Mouse (Mus musculus): Measurements from ENCODE around the gene Ptpn1.

Gene Ptpn1

DNA sequence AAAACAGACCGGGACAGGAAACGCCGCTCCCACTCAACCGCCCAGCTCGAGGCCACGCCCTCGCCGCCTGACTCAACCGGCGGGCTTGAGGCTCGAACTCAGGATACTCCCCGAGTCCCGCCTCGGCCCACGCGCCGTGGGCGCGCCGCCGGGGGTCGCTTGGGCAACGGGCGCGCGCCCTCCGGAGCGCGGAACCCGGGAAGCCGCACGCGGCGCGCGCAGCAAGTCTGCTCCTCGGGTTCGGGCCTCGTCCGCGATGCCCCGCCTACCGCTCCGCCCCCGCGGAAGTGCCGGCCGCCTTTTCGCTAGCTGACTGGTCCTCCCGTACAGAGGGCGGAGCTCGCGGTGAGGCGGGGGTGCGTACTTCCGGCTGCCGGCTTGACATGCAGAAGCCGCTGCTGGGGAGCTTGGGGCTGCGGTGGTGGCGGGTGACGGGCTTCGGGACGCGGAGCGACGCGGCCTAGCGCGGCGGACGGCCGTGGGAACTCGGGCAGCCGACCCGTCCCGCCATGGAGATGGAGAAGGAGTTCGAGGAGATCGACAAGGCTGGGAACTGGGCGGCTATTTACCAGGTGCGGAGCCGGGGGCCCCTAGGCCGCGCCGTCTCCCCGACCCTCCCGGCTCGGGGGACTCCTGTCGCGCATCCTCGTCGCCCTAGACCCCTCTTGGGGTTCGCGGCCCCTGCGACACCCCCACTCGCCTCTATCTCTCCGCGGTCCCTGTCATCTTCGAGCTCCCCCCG is at the start of gene Ptpn1:
Gene Ptpn1, plus strand, starts transcription at position 73 of the 742 bp plus-strand sequence.
- DNase-seq: peak; percentile 100

- no peak for DNase-seq
Observed at GRCm38 (mm10) chr2:167886485-167886884, 45.4 kb upstream of the Ptpn1 start.

DNA sequence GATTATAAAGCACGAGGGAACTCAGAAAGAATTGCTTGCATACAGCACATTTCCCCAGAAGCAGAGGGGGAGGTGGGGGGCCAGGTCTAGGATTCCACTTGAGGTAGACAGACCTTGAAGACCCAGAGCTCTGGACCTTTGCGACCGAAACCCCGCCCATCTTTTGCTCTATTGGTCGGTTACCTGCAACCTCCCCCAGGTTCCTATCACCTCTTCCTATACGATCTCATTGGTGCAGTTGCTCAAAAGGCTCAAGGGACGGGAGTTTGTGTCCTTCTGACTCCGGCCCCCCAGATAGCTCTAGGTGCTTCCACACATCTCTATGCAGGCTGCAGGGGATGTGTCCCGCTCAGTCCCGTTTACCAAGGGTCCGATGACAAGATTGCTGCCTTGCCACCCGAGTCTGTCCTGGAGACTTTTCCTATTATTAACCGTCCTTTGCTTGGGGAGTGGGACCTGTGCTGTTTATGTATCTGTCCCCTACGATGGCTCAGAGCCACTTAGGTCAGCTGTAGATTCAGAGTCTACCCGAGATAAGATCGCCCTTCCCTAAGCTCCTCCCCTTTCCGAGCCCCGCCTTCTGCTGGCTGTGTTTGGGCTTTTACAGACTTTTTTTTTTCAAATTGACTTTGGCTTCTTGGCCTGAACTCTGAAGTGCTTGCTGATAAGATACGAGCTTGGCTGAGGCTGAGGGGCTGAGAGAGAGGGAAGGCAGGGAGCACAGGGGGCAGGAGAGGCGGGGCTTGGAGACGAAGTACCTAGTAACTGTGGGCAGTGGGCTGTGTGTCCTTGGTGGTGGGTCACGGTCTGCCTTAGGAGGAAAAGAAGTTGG is 44.1 kb upstream of the Ptpn1 start:
- peak; percentile 87 for DNase-seq

- no peak for DNase-seq
Observed at GRCm38 (mm10) chr2:167888834-167889233, 43.0 kb upstream of the Ptpn1 start.

DNA sequence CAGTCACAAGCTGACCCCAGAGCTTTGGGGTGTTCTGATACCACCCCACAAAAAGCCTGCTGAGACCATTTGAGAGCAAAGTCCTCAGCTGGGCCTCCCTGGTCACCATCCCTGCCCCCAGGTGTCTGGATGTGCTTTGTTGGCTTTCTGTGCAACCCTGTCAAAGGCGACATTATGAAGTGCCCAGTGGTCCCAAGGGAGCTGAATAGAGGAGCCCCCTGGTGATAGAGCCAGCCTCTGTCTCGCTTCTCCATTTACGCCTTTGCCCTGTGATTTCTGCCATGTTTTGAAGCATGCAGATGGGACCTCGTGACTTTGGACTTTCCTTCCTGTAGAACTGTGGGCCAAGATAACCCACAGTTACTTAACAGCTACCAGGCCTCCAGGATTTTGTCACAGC is 42.0 kb upstream of the Ptpn1 start:
- no peak for DNase-seq

- DNase-seq: peak; percentile 83
Observed at GRCm38 (mm10) chr2:167891908-167892307, 39.9 kb upstream of the Ptpn1 start.

DNA sequence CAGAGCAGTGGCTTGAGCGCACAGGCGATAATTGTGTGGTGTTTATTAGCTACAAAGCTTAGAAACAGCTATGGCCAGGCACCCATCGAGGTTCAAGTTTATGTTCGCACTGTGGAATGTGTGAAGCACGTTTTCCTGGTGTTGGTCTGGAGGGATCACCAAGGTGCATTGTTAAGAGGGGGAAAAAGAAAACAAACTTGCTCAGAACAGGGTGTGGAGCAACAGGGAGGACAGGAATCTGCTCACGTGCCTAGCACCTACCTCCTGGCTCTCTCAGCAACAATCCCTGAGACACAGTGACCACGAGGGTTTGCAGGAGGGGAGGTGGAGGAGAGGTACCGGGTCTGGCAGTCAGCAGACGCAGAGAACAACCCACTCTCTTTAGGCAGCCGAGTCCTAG is 38.2 kb upstream of the Ptpn1 start:
- no peak for DNase-seq

- DNase-seq: peak; percentile 89
Observed at GRCm38 (mm10) chr2:167894948-167895372, 36.9 kb upstream of the Ptpn1 start.

- DNase-seq: no peak
Observed at GRCm38 (mm10) chr2:167897896-167898295, 34.0 kb upstream of the Ptpn1 start.

- DNase-seq: no peak
Observed at GRCm38 (mm10) chr2:167899989-167900421, 31.9 kb upstream of the Ptpn1 start.

- DNase-seq: no peak
Observed at GRCm38 (mm10) chr2:167902116-167902703, 29.6 kb upstream of the Ptpn1 start.

DNA sequence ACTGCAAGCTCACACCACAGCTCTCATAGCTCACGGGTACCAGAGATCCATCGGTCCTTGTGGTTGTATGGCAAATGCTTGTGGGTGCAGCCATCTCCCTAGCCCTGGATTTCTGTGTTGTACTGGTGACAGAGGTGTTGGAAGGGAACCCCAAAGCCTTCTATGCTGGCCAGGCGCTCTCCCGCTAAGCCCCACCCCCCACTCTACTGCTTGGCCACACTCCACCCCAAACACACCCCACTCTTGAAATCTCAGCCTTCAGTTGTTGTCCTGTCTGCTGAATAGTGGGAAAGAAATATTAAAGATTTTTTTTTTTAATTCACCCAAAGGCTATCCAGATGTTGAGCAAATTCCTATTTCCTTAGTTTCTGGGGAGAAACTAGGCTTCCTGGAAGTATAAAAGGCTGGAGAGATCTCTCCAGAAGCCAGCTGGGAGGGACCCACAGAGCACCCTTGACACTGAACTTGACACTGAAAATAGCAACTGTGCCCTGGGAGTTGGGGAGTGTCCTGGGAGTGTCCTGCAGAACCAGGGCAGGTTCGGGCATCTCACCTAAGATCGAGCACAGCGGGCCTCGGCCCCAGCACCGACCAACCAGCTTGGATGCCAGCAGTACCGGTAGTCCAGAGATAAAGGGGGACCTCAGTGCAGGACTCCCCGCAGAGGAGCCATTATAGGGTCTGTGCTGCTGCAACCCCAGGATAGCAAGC is 28.5 kb upstream of the Ptpn1 start:
- no peak for DNase-seq

- DNase-seq: no peak
Observed at GRCm38 (mm10) chr2:167904621-167905367, 27.1 kb upstream of the Ptpn1 start.

DNA sequence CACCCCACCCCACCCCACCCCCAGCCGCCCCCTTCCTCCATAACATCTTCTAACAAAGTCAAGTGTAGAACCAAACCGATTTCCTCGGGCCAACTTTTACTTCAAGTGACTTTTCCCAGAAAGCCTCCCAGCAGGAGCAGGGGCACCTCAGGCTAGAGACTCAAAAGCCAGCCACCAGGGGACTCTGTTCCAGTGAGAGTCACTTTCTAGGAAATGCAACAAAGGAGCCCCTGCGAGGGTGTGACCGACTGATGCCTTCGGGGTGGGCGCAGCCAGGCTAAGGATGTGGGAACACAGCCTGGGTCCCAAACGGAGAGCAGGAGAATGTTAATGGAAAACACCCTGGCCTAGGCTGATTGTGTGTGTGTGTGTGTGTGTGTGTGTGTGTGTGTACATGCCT is 26.3 kb upstream of the Ptpn1 start:
- DNase-seq: no peak

GRCm38 (mm10) chr2:167906729-167907128 is 25.1 kb upstream of the Ptpn1 start:
- no peak for DNase-seq

DNA sequence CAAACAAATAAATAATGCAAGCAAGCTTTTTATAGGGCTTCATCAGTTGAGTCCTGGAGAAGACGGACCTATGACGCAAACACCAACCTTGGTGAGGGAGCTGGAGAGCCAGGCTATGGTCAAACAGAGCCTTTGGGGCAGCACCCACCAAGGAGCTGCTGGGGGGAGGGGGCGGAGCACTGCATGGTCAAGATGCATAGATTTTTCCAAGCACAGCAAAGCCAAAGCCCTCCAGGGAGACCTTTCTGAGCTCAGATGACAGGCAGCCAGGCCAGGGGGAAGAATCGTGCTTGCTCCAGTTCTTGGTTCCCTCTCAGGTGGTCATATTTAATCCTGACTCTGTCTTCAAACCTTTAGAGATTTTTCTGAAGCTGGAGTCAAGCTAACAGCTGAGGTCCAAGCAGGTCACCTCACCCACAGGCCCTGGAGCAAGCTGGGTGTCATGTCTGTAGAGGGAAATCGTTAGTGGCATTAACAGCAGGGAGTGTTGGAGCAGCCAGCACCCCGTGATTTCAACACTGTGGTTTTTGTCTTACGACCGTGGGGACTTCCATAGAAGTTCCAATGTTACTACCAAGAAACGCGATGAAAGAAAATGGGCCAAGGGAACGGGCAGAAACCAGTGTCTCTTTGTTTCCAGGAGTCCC is 22.2 kb upstream of the Ptpn1 start:
- DNase-seq: no peak

- no peak for DNase-seq
Observed at GRCm38 (mm10) chr2:167910178-167910540, 21.7 kb upstream of the Ptpn1 start.

DNA sequence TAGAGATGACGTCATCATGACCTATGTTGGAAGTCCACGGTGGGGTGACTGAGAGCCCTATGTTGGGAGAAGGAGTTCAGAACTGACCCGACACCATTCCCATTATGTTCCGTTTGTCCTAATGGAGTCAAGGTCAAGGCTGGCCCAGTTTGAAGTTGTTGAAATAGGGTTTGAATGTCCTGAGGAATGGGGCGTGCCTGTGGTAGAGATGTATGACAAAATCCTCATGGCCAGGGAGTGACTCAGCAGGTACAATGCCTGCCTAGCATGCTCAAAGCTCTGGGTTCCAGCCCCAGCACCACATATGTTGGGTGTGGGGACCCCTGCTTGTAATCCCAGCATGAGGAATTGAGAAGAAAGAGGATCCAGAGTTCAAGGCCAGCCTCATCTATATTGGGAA is 20.3 kb upstream of the Ptpn1 start:
- DNase-seq: no peak

- peak; percentile 40 for DNase-seq
Observed at GRCm38 (mm10) chr2:167919081-167919480, 12.8 kb upstream of the Ptpn1 start.

- peak; percentile 81 for DNase-seq
Observed at GRCm38 (mm10) chr2:167920041-167920440, 11.8 kb upstream of the Ptpn1 start.

DNA sequence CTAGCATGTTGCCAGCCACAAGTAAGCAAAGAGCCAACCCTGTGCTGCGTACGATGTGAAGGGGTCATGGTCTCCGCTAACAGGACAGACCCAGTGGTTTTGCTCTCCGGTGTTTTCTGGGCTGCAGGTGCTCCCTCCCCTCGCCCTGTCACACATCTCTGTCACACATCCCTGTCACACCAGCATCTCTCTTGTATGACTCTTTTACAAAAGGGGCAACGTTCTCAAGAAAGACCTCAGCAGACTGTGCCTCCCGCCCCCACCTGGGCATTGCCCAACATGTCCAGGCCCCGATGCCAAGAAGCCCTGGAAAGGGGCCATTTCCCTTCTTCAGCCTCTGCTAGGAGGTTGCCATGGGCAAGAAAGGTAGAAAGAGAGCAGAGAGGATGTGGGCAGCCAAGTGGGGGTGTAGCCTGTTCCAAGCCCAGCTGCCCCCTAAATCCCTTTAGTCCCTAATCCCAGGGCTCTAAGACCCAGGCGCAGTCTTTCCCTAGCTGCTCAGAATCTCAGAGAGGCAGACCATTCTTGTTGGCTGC is 10.8 kb upstream of the Ptpn1 start:
- DNase-seq: peak; percentile 54

DNA sequence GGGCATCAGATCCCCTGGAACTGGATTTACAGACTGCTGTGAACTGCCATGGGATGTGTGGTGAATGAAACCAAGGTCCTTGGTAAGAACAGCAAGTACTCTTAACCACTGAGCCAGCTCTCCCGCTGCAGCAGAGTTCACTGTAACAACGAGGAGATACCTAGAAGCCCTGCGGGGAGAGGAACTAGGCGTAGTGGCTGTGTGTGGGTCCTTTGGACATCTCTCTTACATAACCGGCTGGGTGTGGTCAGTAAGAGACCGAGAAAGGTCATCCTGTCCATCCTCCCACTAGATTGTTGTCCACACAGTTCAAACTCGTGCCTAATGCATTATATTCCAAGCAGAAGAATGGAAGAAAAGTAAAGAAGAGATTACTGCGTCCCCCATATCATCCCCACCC is 10.0 kb upstream of the Ptpn1 start:
- no peak for DNase-seq
